ENCODE assay signal across 21 mouse cellular contexts in the genomic region with DNA sequence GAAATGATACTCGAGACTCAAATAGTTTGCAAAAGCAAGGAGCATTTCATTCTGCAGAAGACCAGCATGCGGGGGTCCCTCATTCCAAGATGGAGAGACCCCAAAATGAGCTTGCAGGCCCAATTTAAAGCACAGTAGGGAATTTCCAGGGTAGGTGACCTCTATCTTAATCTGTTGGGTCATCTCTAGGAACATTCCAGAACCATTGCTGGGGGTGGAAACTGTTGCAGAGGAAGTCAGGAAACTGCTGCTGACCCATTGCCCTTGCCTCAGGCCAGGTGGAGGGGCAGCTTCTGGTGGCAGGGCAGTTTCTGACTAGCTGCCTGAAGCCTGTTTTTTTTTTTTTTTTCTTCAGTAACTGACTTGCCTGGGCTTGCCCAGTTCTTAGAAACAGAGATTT.
DNase-seq lines count a peak whose midpoint lies in the region; TF ChIP-seq lines count a peak whose summit lies in the region.
"Had no signal": no experiment of that assay in that cellular context is flagged by ENCODE, and none has a peak within 500 bp of the region (broad histone marks: within the 10 kb centered on the region; RNA-seq: fewer than 3 reads in every experiment).

No protein-coding gene starts in this region.

- intact Hi-C loops in heart, postnatal 10 days (cut with DNase I) = loop anchor here (1.0 kb wide), 1 partner anchor 9 kb away; no protein-coding TSS in a partner anchor

- H3K27ac ChIP-seq in cerebellum, adult 2 months (ENCODE audit: insufficient read depth, low read length) = no peak overlapping the region
- H3K27ac ChIP-seq: embryonic facial prominence, embryonic 10.5 days; embryonic facial prominence, embryonic 15.5 days; forebrain, embryonic 12.5 days; hindbrain, embryonic 14.5 days; limb, embryonic 13.5 days; lung, embryonic 15.5 days; midbrain, embryonic 10.5 days; midbrain, embryonic 15.5 days; stomach, embryonic 15.5 days had no signal

- no peak for TF ChIP-seq POLR2A in cerebellum, adult 2 months (IDR thresholded peaks at IDR 0.05; ENCODE audit: borderline replicate concordance, insufficient read depth, low read length)

- 96% methylated on average over 2 of the region's 2 CpGs for WGBS in cerebellum, adult 2 months

- H3K4me3 ChIP-seq in cerebellum, adult 2 months (replicated peaks; ENCODE audit: insufficient read depth, low read depth, low read length) = no peak overlapping the region
- H3K4me3 ChIP-seq: embryonic facial prominence, embryonic 10.5 days; embryonic facial prominence, embryonic 15.5 days; forebrain, embryonic 12.5 days; limb, embryonic 13.5 days; lung, embryonic 15.5 days; midbrain, embryonic 10.5 days; midbrain, embryonic 15.5 days; stomach, embryonic 15.5 days had no signal

- no peaks in the 10 kb centered on the region for H3K4me1 ChIP-seq in cerebellum, adult 2 months (ENCODE audit: control insufficient read depth, insufficient read depth, low read length)
- H3K4me1 ChIP-seq: embryonic facial prominence, embryonic 10.5 days; embryonic facial prominence, embryonic 15.5 days; forebrain, embryonic 12.5 days; limb, embryonic 13.5 days; lung, embryonic 15.5 days; midbrain, embryonic 10.5 days; midbrain, embryonic 15.5 days; stomach, embryonic 15.5 days had no signal

- no peaks in the 10 kb centered on the region; the same call in 1 of the 2 replicates for H3K27me3 ChIP-seq in cerebellum, adult 2 months (ENCODE audit: control insufficient read depth, insufficient read depth, low read length)
- H3K27me3 ChIP-seq: embryonic facial prominence, embryonic 15.5 days; forebrain, embryonic 12.5 days; limb, embryonic 13.5 days; lung, embryonic 15.5 days; midbrain, embryonic 15.5 days; stomach, embryonic 15.5 days had no signal

- peak; percentile 74 for DNase-seq in heart, adult 11 months
- no peak for DNase-seq in heart, postnatal 10 days
- peak; percentile 1 for DNase-seq in layer of hippocampus, adult 11-12 months (ENCODE audit: low spot score)
- no peak for DNase-seq in layer of hippocampus, adult 18-20 months (ENCODE audit: low spot score in 2 of 2)
- DNase-seq in ZHBTc4 (ENCODE audit: low read depth, low spot score) = peak; percentile 77
- DNase-seq in kidney, postnatal 25 days = peak; percentile 56 to 84
- DNase-seq in cerebellum, adult 2 months = no peak
- no peak for DNase-seq in cerebellum, postnatal 25 days
- DNase-seq: adrenal gland, adult 2 months; cerebellum, adult 9-11 months; gastrocnemius, postnatal 14 days; right cerebral cortex, postnatal 25 days had no signal

- TF ChIP-seq CTCF in cerebellum, adult 2 months (IDR thresholded peaks at IDR 0.05; ENCODE audit: borderline replicate concordance, insufficient read depth, low read depth, low read length) = no peak

Comparison
In these comparisons a context has a peak if more than half of its experiments do, and no peak if none do; other contexts are left out.
1. DNase-seq: peak in heart, adult 11 months (single experiment), layer of hippocampus, adult 11-12 months (single experiment), ZHBTc4 (single experiment) and kidney, postnatal 25 days (2 of 2); none in heart, postnatal 10 days (0 of 2), layer of hippocampus, adult 18-20 months (0 of 2), cerebellum, adult 2 months (0 of 2) and cerebellum, postnatal 25 days (0 of 2).